Mouse (Mus musculus) kidney, postnatal 25 days (tissue): ENCODE results near the gene Ak3.
A peak's percentile ranks its signal among the peaks of the same experiment; 100 is the strongest.

Experiments
- DNase-seq, 2 experiments: peaks; one replicate each; pipeline ENCODE4 v3.0.0; 2021; ENCODE audit warnings: mixed read lengths in 2 of 2

Ak3 gene

DNA sequence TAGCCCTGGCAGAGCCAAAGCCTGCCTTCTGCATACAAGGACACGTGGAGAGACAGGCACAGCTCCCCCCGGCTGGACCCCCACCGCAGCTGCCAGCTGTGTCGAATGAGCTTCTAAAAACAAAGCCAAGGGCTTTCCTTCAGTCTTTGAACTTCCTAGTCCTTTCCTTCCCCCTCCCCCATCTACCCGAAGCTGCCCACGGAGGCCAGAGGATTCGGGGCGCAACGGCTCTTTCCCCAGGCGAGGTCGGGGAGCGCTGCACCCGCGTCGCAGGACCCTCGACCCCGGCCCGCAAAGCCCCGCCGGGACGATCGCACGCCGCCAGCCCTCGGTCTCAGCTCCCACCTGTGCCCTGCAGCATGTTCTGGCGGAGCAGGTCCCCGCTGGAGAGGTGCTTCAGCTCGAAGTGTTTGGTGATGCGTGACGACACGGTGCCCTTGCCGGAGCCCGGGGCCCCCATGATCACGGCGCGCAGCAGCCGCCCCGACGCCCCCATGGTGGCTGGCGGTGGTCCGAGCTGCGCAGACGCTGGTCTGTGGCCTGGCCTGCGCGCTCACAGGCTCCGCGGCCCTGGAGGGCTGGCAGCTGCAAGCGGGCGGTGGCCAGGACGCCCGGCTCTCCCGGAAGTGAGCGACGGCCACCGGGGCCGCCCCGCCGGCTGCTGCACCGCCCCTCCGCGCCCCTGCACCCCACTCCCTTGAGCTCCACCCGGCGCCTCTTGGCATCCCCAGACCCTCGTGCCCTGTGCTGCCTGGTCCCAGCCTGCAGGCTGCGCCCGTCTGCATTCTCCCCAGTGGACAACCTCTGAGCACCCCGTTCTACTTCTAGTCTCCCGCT lies at the start of gene Ak3:
Ak3 (minus strand) TSS at position 628 of the 837 bp plus-strand sequence.
- peak; percentile 70 to 93 for DNase-seq

DNA sequence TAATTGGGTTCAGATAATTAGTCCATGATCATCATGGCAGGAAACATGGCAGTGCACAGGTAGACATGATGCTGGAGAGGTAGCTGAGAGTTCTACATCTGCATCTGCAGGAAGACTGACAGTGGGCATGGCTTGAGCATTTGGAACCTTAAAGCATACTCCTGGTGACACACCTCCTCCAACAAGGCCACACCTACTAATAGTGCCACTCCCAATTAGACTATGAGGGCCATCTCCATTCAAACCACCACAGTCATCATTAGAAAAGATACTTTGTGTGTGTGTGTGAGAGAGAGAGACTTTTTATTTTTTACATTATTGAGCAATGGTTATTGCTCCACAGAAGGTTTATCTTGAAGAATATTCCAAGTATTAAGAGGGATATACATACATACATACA lies 44.4 kb upstream of the Ak3 start:
- DNase-seq = no peak

DNA sequence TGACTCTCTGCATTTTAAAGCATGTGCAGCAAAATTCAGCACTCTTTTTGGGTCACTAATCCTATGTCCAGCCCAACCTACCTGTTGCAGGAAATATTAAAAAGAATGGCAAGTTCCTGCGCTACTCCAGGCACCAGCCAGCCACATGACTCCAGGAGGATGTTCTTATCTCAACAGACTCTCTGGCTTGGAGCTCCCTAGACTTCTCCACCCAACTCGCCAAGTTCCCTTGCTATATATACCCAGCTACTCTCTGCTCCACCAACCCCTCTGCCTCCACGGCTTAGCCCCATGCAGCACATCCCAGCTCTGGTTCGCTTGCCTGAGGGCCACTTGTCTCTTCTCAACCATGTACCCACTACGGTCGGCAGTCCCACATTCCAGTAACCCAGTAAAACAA lies 40.9 kb upstream of the Ak3 start:
- no peak for DNase-seq

DNA sequence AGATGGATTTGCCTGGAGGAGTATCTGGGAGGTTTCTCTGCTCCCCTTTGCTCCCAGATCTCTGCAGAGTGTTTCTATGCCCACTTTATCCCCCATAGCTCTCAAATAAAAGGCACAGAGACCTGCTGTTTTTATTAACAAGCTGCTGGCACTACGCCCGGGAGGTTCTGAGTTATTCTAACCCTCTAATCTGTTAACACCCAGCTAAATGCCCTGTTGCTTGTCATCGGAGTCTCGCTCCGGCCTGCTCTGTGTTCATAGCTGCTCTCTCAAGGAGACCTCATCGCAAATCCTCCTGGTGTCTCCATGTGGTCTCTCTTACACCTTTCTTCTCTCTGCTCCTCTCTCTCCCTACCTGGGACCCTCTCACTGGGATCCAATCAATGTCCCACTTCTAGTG lies 27.0 kb upstream of the Ak3 start:
- DNase-seq = peak; percentile 55 to 76

DNA sequence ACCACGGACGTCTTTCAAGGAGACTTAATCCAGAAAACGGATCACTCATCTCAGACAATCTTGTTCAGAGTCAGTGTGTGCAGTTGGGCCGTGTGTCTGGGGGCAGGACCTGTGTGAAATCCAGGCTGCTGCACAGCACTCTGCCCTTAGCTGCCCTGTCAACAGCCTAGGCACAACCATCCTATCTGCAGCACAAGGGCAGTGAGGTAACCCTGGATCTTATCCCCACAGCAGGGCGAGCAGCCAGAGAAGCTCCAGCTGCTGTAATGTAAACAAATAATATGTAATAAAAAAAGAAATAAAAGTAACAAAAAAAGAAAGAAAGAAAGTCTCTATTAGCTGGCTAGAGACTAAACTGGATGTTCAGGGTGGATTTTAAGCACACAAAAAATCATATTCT lies 21.4 kb upstream of the Ak3 start:
- no peak for DNase-seq

DNA sequence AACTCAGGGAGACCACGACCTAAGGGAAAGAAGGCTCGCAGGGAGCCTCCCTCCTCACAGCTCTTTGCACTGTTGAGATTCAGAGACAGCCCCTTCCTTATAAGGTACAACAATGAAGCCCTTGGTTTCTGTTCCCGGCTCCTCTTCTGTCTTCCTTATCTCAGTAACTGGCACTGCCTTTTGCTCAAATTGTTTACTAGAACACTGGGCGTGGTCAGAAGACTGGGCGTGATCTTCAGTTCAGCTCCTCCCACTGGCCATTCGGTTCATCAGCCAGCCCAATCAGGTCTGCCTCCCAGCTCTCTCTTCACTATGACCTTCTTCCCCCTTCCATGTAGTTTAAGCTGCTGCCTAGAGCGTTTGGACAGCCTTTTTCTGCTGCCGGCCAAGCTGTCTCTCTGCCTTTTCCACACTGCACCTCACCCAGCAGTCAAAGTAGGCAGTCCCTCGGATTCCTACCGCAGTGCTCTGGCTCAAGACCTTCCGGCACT lies 19.3 kb upstream of the Ak3 start:
- DNase-seq = peak; percentile 86 to 91

DNA sequence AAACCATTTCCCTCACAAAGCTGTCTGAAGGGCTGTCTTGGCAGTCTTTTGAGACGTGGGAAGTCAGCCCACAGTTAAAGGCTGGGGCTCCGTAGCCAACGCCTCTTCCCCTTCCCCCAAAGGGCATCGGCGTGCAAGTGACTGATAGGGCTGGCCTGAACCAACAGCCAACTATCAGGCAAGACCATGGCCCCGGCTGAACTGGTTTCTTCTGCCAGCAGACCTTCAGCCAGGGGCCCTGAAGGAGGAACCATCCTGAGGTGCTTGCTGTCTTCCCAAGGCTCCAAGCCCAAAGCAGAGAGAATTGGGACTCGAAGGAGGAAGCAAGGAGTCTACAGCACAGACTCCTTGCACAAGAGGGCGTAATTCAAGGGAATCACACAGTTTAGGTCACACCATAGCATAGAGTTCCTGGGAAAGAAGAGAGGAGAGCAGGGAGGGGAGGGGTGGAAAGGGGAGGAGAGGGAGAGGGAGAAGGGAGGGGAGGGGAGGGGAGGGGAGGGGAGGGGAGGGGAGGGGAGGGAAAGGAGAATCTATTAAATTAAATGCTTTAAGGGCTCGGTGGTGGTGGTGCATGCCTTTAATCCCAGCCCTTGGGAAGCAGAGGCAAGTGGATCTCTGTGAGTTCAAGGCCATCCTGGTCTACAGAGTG lies 16.8 kb upstream of the Ak3 start:
- DNase-seq = peak in 1 of 2 experiments; percentile 45

DNA sequence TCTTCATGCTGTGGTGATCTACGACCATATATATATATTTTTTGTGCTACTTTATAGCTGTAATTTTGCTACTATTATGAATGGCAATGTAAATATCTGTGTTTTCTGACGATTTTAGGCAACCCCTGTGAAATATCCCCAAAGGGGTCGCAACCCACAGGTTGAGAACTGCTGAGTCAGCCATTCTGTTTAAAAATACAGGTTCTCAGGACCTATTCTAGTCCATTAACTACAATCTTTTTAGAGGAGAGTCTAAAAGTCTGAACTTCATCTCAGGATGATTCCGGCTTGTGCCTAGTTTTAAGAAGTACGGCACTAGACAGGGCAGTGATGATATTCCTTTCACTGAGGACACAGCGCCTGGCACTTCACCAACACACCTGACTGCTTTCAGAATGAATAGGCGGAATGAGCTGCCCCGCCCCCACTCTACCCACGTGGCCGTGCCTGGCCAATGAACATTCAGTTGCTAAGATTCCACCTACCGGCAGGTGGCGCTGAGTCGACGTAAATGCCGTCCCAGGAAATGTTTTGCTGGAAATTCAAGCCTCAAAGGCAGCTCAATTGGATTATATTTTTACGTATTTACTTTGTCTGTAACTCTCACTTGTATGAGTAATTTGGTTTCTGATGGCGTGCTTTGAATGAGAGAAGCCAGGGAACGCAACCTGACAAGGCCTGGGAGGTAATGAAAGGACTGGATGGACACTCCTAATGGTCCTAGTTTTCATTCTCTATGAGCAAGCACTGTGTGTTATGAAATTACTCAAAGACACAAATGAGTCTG lies 16.0 kb upstream of the Ak3 start:
- peak; percentile 95 to 98 for DNase-seq

DNA sequence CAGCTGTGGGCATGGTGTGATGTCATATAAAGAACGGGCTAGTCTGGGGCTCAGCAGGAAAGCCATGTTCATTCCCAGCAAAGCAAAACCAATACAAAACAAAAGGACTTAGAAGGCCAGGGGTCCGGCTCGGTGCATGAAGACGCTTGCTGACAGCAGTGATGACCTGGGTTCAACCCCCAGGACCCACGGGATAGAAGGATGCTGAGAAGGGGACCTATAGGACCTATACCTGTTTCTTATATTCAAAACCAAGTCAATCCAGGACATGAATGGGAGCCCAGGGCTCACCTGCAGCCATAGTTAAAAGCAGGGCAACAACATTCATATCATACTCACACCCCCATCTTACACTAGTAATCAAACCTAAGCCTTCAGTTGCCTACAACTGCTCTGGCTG lies 15.2 kb upstream of the Ak3 start:
- DNase-seq = no peak

DNA sequence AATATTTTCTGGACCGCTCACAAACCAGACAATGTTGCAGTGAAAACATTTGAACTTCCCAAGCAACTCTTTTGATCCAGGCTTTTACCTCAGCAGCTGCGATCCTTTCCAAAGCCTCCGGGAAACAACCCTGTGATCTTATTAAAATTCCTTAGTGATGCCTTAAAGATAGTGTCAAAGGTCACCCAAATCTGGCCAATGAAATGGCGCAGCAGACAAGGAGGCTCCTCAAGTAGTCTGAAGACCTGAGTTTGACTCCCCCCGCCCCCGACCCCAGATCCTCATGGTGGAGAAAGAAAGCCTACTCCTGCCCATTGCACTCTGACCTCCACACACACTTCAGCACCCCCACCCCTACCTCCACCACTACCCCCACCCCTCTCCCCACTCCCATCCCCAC lies 12.5 kb upstream of the Ak3 start:
- no peak for DNase-seq

DNA sequence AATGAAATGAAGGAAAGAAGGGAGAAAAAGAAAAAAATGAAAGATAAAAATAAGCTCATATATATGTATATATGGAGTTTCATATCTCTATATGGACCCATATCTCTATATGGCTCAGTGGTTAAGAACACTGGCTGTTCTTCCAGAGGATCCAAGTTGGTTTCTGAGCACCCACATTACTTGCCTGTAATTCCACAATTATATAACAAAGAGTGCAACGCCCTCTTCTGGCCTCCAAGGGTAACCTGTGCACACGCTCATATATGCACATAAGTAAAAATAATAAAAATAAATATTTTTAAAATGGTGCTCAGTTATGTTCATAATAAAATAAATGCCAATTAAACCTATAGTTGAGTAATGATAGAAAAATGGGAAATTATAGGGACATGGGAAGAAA lies 11.9 kb upstream of the Ak3 start:
- DNase-seq = peak in 1 of 2 experiments; percentile 3

DNA sequence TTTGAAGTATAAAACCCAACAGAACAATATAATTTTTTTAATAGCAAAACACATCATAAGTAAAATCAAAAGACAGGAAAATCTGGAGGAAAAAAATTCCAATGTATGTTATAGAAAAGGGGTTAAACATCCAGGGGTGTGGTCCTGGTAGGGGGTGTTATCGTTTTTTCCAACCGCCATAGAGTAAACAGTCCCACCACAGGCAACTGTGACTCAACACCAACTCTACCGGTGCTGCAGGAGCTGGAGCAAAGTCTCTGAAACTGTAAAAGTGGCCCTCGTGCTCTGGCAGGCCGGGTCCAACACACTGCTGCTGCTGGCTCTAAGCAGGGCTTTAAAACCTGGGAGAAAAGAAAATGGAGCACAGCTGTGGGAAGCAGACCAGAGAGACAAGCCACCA lies 11.0 kb upstream of the Ak3 start:
- DNase-seq = peak in 1 of 2 experiments; percentile 22

DNA sequence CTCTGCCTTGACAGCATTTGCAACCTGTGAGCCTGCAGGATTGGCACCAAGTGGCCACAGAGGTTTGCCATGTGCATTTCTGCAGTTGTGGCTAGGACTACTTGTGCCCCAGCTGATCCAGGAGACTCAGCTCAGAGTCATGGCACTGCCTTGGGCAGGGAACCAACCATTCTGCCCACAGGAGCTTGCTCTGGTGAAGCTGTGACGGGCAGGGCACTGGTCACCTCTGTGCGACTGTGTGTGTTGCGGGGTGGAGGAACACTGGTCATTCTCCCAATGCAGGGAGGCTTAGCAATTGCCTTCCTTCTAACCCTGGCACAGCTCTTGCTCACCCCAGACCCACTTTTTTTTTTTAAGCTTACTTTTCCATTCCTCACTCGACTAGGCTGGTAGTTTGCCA lies 7.7 kb upstream of the Ak3 start:
- DNase-seq = peak in 1 of 2 experiments; percentile 21

DNA sequence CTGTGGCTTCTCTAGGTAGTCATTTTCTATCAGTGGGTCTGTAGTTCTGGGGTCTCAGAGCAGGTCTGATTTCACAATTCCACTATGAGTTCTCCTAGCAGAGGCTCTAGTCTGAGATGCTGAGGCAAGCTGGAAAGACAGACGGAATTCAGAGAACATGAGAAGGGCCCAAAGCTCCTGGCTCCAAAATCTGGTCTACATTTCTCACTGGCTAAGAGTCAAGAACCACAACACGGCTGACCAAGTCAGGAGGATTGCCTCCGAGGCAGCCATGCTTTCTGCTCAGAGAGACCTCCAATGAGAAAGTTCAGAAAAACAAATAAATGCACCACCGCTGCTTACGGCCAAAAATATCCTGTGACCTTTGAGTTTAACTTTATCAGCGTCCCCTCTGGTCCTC lies 6.8 kb upstream of the Ak3 start:
- DNase-seq = no peak

DNA sequence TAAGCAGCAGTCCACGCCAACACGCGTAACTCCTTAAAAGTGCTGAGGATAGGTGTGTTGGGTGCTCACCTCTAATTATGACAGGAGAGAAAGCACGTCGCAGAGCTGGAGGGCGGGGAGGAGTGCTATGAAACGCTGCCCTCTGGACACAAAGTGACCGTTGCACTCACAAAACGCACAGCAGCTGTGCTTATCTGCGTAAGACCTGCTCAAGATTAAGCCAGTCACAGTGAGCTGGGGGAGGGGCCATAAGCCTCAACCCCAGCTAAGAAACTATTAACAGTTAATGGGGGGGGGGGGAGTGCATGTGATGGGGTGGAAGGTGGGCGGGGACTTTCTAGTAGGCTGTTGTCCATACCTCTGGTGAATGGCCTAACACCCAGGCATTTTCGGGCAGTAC lies 5.0 kb upstream of the Ak3 start:
- DNase-seq = no peak

DNA sequence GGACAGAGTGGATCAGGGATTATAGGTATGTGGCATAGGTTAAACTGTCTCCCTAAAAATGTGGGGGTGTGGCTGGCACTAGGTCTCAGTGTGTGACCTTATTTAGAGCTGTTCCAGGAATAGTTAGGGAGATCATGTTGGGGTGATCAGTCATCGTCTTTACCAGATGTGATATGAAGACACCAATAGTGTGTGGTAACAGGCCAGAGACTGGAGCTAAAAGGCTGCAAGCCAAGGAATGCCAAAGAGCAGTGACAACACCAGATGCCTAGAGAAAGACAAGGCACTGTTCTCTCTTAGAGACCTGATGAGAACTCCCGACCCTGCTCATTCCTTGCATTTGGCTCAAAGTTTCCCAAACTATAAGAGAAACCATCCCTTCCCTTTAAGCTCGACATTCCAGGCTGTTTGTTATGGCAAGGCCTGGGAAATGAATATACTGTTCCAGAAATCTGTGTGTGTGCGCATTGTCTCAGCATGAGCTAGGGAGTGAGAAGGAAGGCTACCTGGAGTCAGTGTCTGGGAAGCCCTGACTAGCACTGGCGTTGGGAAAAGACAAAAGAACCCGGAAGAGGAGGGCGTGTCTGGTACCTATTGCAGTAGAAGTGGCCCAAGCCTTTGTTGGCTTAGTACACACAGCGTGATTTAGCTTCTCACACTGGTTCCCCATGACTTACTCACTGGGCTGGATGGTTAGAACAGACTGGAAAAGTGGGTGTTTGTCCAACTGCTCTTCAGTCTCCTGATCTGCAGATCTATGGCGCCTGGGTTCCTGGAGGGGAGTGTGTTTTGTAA lies 2.6 kb upstream of the Ak3 start:
- DNase-seq = no peak

DNA sequence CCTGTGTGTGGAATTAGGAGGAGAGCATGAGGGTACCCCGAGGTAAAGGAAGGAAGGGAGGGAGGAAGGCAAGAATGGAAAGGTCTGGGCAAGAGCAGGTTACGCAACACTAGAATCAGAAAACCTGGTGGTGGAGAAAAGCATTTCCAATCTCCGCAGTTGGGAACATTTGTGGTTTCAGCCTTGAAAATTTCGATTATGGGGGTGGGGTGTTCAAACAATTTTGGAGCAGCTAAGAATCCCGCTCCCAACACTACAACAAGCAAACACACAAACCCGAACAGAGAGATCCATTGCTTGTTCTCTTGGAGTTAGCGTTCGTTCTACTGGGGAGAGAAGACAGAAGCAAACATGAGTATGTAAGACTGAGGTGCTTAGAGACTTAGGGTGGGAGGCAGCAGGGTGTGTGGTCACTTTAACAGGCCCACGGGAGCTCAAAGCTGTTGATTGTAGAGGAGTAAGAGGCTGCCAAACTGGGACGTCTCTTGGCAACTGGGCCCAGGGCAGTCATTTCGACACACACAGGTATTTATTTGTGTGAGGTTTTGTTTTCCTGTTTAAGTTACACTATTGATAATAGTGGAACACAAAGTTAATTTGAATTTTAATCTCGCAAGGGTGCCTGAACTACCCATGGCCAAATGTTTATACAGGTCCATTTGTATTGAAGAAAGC lies 1.8 kb upstream of the Ak3 start:
- DNase-seq = no peak

DNA sequence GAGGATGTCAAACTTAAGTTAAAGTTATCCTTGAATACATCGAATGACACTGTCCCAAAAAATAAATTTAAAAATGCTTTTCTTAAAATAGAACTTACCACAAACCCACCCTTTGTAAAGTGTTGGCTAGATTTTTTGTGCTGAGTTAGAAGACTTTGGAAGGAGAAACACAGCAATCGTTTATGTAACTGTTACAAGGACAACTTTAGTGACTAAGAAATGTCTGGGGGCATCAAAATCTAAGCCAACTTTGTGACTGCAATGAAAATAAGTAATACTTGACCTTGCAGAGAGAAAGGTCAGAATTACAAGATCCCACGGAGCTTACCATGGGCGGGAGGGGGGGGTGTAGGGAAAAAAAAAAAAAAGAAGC lies 814 bp downstream of the Ak3 start:
- DNase-seq = no peak

DNA sequence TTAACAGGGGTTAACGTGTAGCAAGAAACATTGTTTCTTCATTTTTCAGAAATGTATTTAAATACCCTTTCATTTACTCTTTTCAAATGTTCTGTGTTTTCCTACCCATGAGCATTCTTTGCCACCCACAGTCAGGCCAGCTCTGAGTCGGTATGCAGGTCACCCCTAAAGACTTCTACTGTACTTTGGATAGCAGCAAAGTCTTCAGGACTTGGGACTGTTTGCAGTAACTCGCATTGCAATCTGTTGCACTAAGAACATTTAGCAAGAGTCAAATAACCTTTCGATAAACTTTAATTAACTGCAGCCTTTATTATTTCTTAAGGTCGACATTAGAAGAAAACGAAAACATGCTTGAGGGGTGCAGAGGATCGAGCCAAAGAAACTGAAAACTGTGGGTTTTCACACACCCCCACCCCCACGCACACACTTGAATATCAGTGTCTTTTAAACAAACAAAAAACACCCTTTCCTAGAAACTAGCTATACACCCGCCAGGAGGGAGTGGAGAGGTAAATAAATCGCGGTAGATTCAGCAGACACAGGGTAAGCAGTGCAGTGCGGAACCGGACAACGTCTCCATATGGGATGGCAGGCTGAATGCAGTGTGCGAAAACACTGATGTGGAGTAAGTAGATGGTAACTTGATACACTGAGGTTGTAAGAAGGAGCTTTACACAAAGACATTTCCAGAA lies 1.7 kb downstream of the Ak3 start:
- no peak for DNase-seq

DNA sequence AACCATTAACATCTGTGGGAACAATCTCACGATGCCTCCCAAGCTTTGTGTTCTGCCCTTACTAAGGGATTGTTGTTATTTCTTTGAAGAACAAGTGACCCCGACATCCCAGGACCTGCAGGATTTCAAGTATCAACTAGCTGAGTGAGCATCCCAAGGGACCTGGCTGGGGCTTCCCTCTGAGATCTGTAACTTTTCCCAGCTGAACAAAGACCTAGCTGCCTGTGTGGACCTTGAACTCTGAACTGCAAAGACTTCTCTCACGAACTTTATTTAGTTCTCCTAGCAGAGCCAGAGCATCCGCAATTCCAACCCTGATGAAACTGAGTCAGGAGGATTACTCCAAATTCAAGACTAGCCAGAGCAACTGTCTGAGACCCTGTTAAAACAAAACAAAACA lies 2.4 kb downstream of the Ak3 start:
- peak; percentile 45 to 62 for DNase-seq

DNA sequence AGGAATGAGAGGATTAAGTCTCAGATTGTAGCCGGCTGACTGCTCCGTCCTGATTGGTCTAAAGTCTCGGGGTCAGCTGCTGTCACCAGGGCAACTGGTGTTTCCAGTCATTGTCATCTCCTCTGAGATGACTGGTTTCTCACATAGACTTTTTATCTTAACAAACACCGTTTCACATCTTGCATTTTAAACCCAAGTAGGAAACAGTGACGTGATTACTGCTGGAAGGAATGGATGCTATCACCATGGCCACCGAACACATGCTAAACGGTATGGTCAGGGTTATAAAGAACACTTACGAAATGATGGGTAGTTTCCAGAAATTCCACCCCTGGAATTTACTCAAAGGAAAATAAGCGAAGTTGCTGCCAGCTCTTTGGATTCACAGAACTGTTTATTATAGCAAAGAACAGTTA lies 3.4 kb downstream of the Ak3 start:
- no peak for DNase-seq
